Mouse (Mus musculus) midbrain, embryonic 15.5 days (tissue): ENCODE results near the gene Usp35. TPM values are rescaled to one million over a fixed set of nuclear protein-coding genes. Genes with fewer than 3 reads are reported as not detected.

ENCODE experiments used
- ATAC-seq: fragments of 200-750 bp; cut with Nextera tagmentation; replicated peaks from 2 replicates; pipeline ENCODE4 v1.8.0; 2017; ENCODE audit warnings: moderate TSS enrichment
- H3K27ac ChIP-seq: fragments of 300-500 bp; sonication (generic); 2 replicates; pipeline ENCODE4 v1.5.1; 2015; ENCODE audit warnings: mild to moderate bottlenecking, inconsistent platforms
- H3K27me3 ChIP-seq: fragments of 300-500 bp; sonication (generic); replicated peaks from 2 replicates; pipeline ENCODE4 v1.6.1; 2015; ENCODE audit warnings: inconsistent platforms
- H3K36me3 ChIP-seq: fragments of 300-500 bp; sonication (generic); replicated peaks from 2 replicates; pipeline ENCODE4 v1.6.1; 2015; ENCODE audit warnings: inconsistent platforms
- H3K4me1 ChIP-seq: fragments of 300-500 bp; sonication (generic); 2 replicates; pipeline ENCODE4 v1.6.1; 2015; ENCODE audit warnings: inconsistent platforms
- H3K4me2 ChIP-seq: fragments of 300-500 bp; sonication (generic); 2 replicates; pipeline ENCODE4 v1.6.1; 2015; ENCODE audit warnings: inconsistent platforms, mild to moderate bottlenecking, moderate library complexity
- H3K4me3 ChIP-seq: fragments of 300-500 bp; sonication (generic); 2 replicates; pipeline ENCODE4 v1.5.1; 2015; ENCODE audit warnings: mild to moderate bottlenecking, inconsistent platforms
- H3K9ac ChIP-seq: fragments of 300-500 bp; sonication (generic); 2 replicates; pipeline ENCODE4 v1.6.1; 2015; ENCODE audit warnings: mild to moderate bottlenecking, inconsistent platforms
- H3K9me3 ChIP-seq: fragments of 300-500 bp; sonication (generic); 2 replicates; pipeline ENCODE4 v1.6.1; 2016; ENCODE audit warnings: inconsistent platforms
- WGBS: fragments of 180-500 bp; shearing (Covaris S2); methylation state at CpG from one replicate; pipeline ENCODE4 v1.1.7; 2015; ENCODE audit warnings: mixed read lengths; 5-methylcytosine and 5-hydroxymethylcytosine counted together
- polyA plus RNA-seq: library from polyadenylated mRNA; unstranded; fragments of >200 nt; fragmentation: Nextera tagmentation; extraction: Ambion mirVana; gene quantifications from 2 replicates; pipeline ENCODE4 v1.2.1, GENCODE M21; 2015

Usp35 gene
- polyA plus RNA-seq, 1 experiment from 2014 or later, result 4.8 TPM

- Histone ChIP-seq H3K27me3 (no peaks in the 10 kb centered on the region), H3K36me3 (peaks cover 32% of the 10 kb centered on the region), H3K9ac (no peak overlapping the region), H3K4me2 (no peak overlapping the region), H3K4me3 (no peak overlapping the region), H3K27ac (no peak overlapping the region), H3K9me3 (no peaks in the 10 kb centered on the region), H3K4me1 (no peaks in the 10 kb centered on the region)
- WGBS, result 93% methylated on average over 3 of the region's 3 CpGs
- no peak for ATAC-seq
Measured at GRCm38 (mm10) chr7:97310341-97310635, 21.5 kb downstream of the Usp35 start.

- Histone ChIP-seq H3K9ac (no peak overlapping the region), H3K27me3 (no peaks in the 10 kb centered on the region), H3K9me3 (no peaks in the 10 kb centered on the region), H3K27ac (no peak overlapping the region), H3K4me1 (no peaks in the 10 kb centered on the region), H3K4me2 (no peak overlapping the region), H3K4me3 (no peak overlapping the region), H3K36me3 (peaks cover 32% of the 10 kb centered on the region)
- no peak for ATAC-seq
- 85% methylated on average over 4 of the region's 4 CpGs for WGBS
Measured at GRCm38 (mm10) chr7:97309461-97310340, 22.1 kb downstream of the Usp35 start.

GRCm38 (mm10) chr7:97307546-97307945, 24.3 kb downstream of the Usp35 start:
- Histone ChIP-seq H3K27me3 (no peaks in the 10 kb centered on the region), H3K4me3 (no peak overlapping the region), H3K4me2 (no peak overlapping the region), H3K9me3 (no peaks in the 10 kb centered on the region), H3K36me3 (peaks cover 39% of the 10 kb centered on the region), H3K4me1 (no peaks in the 10 kb centered on the region), H3K9ac (no peak overlapping the region), H3K27ac (no peak overlapping the region)
- ATAC-seq, result no peak
- 76% methylated on average over 1 of the region's 1 CpGs for WGBS

- Histone ChIP-seq H3K4me1 (no peaks in the 10 kb centered on the region), H3K36me3 (peaks cover 36% of the 10 kb centered on the region)
- WGBS, result 95% methylated on average over 2 of the region's 2 CpGs
Measured at GRCm38 (mm10) chr7:97306813-97307212, 25.0 kb downstream of the Usp35 start.

GRCm38 (mm10) chr7:97305206-97305605, 26.6 kb downstream of the Usp35 start:
- no peaks in the 10 kb centered on the region for H3K9me3 ChIP-seq
- no peak overlapping the region for H3K4me3 ChIP-seq
- H3K4me2 ChIP-seq, result no peak overlapping the region
- no peaks in the 10 kb centered on the region for H3K4me1 ChIP-seq
- H3K9ac ChIP-seq, result no peak overlapping the region
- H3K27ac ChIP-seq, result no peak overlapping the region
- H3K36me3 ChIP-seq, result peaks cover 28% of the 10 kb centered on the region
- ATAC-seq, result no peak
- H3K27me3 ChIP-seq, result no peaks in the 10 kb centered on the region
- 95% methylated on average over 4 of the region's 4 CpGs for WGBS

More at GRCm38 (mm10) chr7:97306813-97307212, 25.0 kb downstream of the Usp35 start:
- Histone ChIP-seq H3K27me3 (no peaks in the 10 kb centered on the region), H3K9me3 (no peaks in the 10 kb centered on the region), H3K9ac (no peak overlapping the region), H3K27ac (no peak overlapping the region), H3K4me2 (no peak overlapping the region), H3K4me3 (no peak overlapping the region)
- no peak for ATAC-seq

GRCm38 (mm10) chr7:97304471-97304870, 27.3 kb downstream of the Usp35 start:
- Histone ChIP-seq H3K36me3 (peaks cover 28% of the 10 kb centered on the region), H3K9me3 (no peaks in the 10 kb centered on the region)
- ATAC-seq, result no peak

GRCm38 (mm10) chr7:97303614-97304013, 28.2 kb downstream of the Usp35 start:
- WGBS, result 77% methylated on average over 2 of the region's 2 CpGs
- Histone ChIP-seq H3K4me1 (no peaks in the 10 kb centered on the region), H3K36me3 (peaks cover 20% of the 10 kb centered on the region), H3K4me2 (no peak overlapping the region), H3K4me3 (no peak overlapping the region), H3K27me3 (no peaks in the 10 kb centered on the region), H3K9me3 (no peaks in the 10 kb centered on the region), H3K27ac (no peak overlapping the region), H3K9ac (no peak overlapping the region)
- no peak for ATAC-seq

More at GRCm38 (mm10) chr7:97304471-97304870, 27.3 kb downstream of the Usp35 start:
- Histone ChIP-seq H3K9ac (no peak overlapping the region), H3K4me2 (no peak overlapping the region), H3K4me3 (no peak overlapping the region), H3K27me3 (no peaks in the 10 kb centered on the region), H3K27ac (no peak overlapping the region), H3K4me1 (no peaks in the 10 kb centered on the region)

GRCm38 (mm10) chr7:97302876-97303275, 28.9 kb downstream of the Usp35 start:
- H3K27me3 ChIP-seq, result no peaks in the 10 kb centered on the region
- H3K4me2 ChIP-seq, result no peak overlapping the region
- no peak overlapping the region for H3K4me3 ChIP-seq
- H3K36me3 ChIP-seq, result peaks cover 14% of the 10 kb centered on the region; the same call in 1 of the 2 replicates
- WGBS, result 89% methylated on average over 4 of the region's 4 CpGs
- H3K9me3 ChIP-seq, result no peaks in the 10 kb centered on the region
- no peak for ATAC-seq
- no peak overlapping the region for H3K9ac ChIP-seq
- H3K4me1 ChIP-seq, result no peaks in the 10 kb centered on the region
- H3K27ac ChIP-seq, result no peak overlapping the region

- Histone ChIP-seq H3K4me3 (no peak overlapping the region), H3K4me1 (no peaks in the 10 kb centered on the region), H3K27me3 (no peaks in the 10 kb centered on the region), H3K36me3 (peaks cover 11% of the 10 kb centered on the region; the same call in 1 of the 2 replicates), H3K4me2 (no peak overlapping the region), H3K27ac (no peak overlapping the region), H3K9me3 (no peaks in the 10 kb centered on the region), H3K9ac (no peak overlapping the region)
- 91% methylated on average over 4 of the region's 4 CpGs for WGBS
- ATAC-seq, result no peak
Measured at GRCm38 (mm10) chr7:97302261-97302660, 29.6 kb downstream of the Usp35 start.

- no peaks in the 10 kb centered on the region for H3K9me3 ChIP-seq
- H3K36me3 ChIP-seq, result peaks cover 11% of the 10 kb centered on the region; the same call in 1 of the 2 replicates
- H3K4me1 ChIP-seq, result no peaks in the 10 kb centered on the region
- 88% methylated on average over 8 of the region's 8 CpGs for WGBS
- H3K27me3 ChIP-seq, result no peaks in the 10 kb centered on the region
- H3K27ac ChIP-seq, result no peak overlapping the region
- no peak overlapping the region for H3K9ac ChIP-seq
- no peak for ATAC-seq
- no peak overlapping the region for H3K4me3 ChIP-seq
- no peak overlapping the region for H3K4me2 ChIP-seq
Measured at GRCm38 (mm10) chr7:97301321-97301720, 30.5 kb downstream of the Usp35 start.

GRCm38 (mm10) chr7:97300914-97301313, 30.9 kb downstream of the Usp35 start:
- peaks cover 11% of the 10 kb centered on the region; the same call in 1 of the 2 replicates for H3K36me3 ChIP-seq
- 93% methylated on average over 2 of the region's 2 CpGs for WGBS
- no peak overlapping the region for H3K9ac ChIP-seq
- H3K27me3 ChIP-seq, result no peaks in the 10 kb centered on the region
- no peak overlapping the region for H3K4me2 ChIP-seq
- no peaks in the 10 kb centered on the region for H3K4me1 ChIP-seq
- ATAC-seq, result no peak
- H3K4me3 ChIP-seq, result no peak overlapping the region
- H3K9me3 ChIP-seq, result no peaks in the 10 kb centered on the region
- H3K27ac ChIP-seq, result no peak overlapping the region

- H3K4me1 ChIP-seq, result no peaks in the 10 kb centered on the region
- WGBS, result 82% methylated on average over 6 of the region's 6 CpGs
- no peak overlapping the region for H3K4me3 ChIP-seq
- no peak for ATAC-seq
- no peak overlapping the region for H3K4me2 ChIP-seq
- no peak overlapping the region for H3K27ac ChIP-seq
- H3K36me3 ChIP-seq, result peaks cover 6% of the 10 kb centered on the region; the same call in 1 of the 2 replicates
- no peaks in the 10 kb centered on the region for H3K27me3 ChIP-seq
- H3K9ac ChIP-seq, result no peak overlapping the region
- no peaks in the 10 kb centered on the region for H3K9me3 ChIP-seq
Measured at GRCm38 (mm10) chr7:97298943-97299342, 32.9 kb downstream of the Usp35 start.

- 89% methylated on average over 2 of the region's 2 CpGs for WGBS
- ATAC-seq, result no peak
- Histone ChIP-seq H3K4me2 (no peak overlapping the region), H3K4me3 (no peak overlapping the region), H3K9me3 (no peaks in the 10 kb centered on the region), H3K27ac (no peak overlapping the region), H3K4me1 (no peaks in the 10 kb centered on the region), H3K9ac (no peak overlapping the region), H3K36me3 (no peaks in the 10 kb centered on the region; the same call in 1 of the 2 replicates), H3K27me3 (no peaks in the 10 kb centered on the region)
Measured at GRCm38 (mm10) chr7:97298279-97298678, 33.5 kb downstream of the Usp35 start.
